Mouse (Mus musculus) embryonic fibroblast, embryonic 13.5 days (primary cell): ENCODE results near the gene Tpm4.

Experiments
- CTCF ChIP-seq: IDR thresholded peaks from 2 replicates; pipeline ENCODE4 v1.5.1; 2011; ENCODE audit warnings: mild to moderate bottlenecking, control low read depth, low read length, moderate library complexity, borderline replicate concordance; ENCODE audit not compliant: insufficient read depth
- POLR2A ChIP-seq: IDR thresholded peaks from 2 replicates; pipeline ENCODE4 v1.6.1; 2011; ENCODE audit warnings: low read depth, mild to moderate bottlenecking, control low read depth, low read length, moderate library complexity

DNA sequence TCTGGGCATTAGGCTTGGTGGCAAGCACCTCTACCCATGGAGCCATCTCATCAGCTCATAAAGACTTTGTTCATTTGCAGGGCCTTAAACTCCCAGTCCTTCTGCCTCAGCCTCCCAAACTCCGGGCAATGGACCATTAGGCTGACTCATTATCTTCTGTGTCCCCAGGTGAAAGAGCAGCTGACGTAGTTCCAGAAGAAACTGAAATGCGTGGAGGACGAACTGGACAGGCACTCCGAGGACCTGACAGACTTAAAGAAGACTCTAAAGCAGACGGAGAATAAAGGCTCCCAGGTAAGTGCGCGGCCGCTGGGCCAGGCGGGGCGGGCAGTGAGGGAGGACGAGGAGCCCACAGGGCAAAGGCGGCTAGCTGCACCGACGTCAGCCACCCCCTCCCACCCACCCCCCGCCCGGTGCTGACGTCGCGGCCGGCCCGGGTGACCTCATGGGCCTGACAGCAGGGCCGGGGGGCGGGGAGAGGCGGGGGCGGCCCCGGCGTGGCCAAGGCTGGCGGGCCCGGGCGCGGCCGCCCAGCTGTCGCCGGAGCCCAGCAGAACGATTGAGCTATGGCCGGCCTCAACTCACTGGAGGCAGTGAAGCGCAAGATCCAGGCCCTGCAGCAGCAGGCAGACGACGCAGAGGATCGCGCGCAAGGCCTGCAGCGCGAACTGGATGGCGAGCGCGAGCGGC is at the start of gene Tpm4:
- TF ChIP-seq CTCF (no peak), POLR2A (peak; percentile 85)
